Mouse (Mus musculus): Measurements from ENCODE around the gene Traip. TPM values are rescaled to one million over a fixed set of nuclear protein-coding genes. Genes with fewer than 3 reads are reported as not detected.
A peak's percentile ranks its signal among the peaks of the same experiment; 100 is the strongest.

Traip gene
- total RNA-seq, 2 experiments from 2014 or later, result 3.3 to 4.0 TPM

GRCm38 (mm10) chr9:107967437-107967836 lies 17.5 kb downstream of the Traip start:
- intact Hi-C loops (cut with DNase I), result no loop called here
- DNase-seq, result no peak

GRCm38 (mm10) chr9:107968531-107968930 lies 18.6 kb downstream of the Traip start:
- intact Hi-C loops (cut with DNase I), result no loop called here
- no peak for DNase-seq

GRCm38 (mm10) chr9:107970311-107970710 lies 20.4 kb downstream of the Traip start:
- DNase-seq, result no peak
- intact Hi-C loops (cut with DNase I), result no loop called here

- intact Hi-C loops (cut with DNase I), result no loop called here
- DNase-seq, result peak; percentile 32 to 55
Observed at GRCm38 (mm10) chr9:107971690-107972541, 22.0 kb downstream of the Traip start.

GRCm38 (mm10) chr9:107974491-107975171 lies 24.7 kb downstream of the Traip start:
- DNase-seq, result no peak

GRCm38 (mm10) chr9:107975399-107976386 lies 25.8 kb downstream of the Traip start, which contains the start of gene Uba7:
Gene Uba7 (plus strand): TSS chr9:107975505.
- DNase-seq, result peak; percentile 67 to 69
- intact Hi-C loops (cut with DNase I), result no loop called here

More at GRCm38 (mm10) chr9:107974491-107975171, 24.7 kb downstream of the Traip start:
- intact Hi-C loops (cut with DNase I), result no loop called here

- no peak for DNase-seq
Observed at GRCm38 (mm10) chr9:107978815-107979214, 28.9 kb downstream of the Traip start.

GRCm38 (mm10) chr9:107981684-107982605 lies 32.0 kb downstream of the Traip start:
- intact Hi-C loops (cut with DNase I), result loop anchor here (1.0 kb wide), 1 partner anchor 16 kb away; no protein-coding TSS in a partner anchor
- DNase-seq, result peak; percentile 55 to 59

More at GRCm38 (mm10) chr9:107978815-107979214, 28.9 kb downstream of the Traip start:
- intact Hi-C loops (cut with DNase I), result no loop called here

- intact Hi-C loops (cut with DNase I), result loop anchor here (1.0 kb wide), 1 partner anchor 17 kb away; no protein-coding TSS in a partner anchor
- peak; percentile 86 to 88 for DNase-seq
Observed at GRCm38 (mm10) chr9:107982681-107983346, 32.9 kb downstream of the Traip start, which contains the start of gene Gm20661. Gene Gm20661 (plus strand): TSS chr9:107983058.

GRCm38 (mm10) chr9:107983421-107983890 lies 33.5 kb downstream of the Traip start:
- intact Hi-C loops (cut with DNase I), result no loop called here
- DNase-seq, result peak; percentile 92 to 94

- intact Hi-C loops (cut with DNase I), result no loop called here
- peak; percentile 36 to 49 for DNase-seq
Observed at GRCm38 (mm10) chr9:107984052-107984753, 34.3 kb downstream of the Traip start.

GRCm38 (mm10) chr9:107984754-107985055 lies 34.8 kb downstream of the Traip start:
- DNase-seq, result no peak
- intact Hi-C loops (cut with DNase I), result loop anchor here (5.0 kb wide), 1 partner anchor 68 kb away; the partner anchor contains the start of gene Amigo3

- peak; percentile 93 to 94 for DNase-seq
- intact Hi-C loops (cut with DNase I), result loop anchor here (1.0 to 5.0 kb wide), 2 partner anchors 22 to 67 kb away; partner anchors contain the start of gene Amigo3
Observed at GRCm38 (mm10) chr9:107985131-107986119, 35.5 kb downstream of the Traip start, which contains the start of gene Inka1. Gene Inka1 (minus strand): TSS chr9:107985879.

GRCm38 (mm10) chr9:107986376-107986775 lies 36.4 kb downstream of the Traip start:
- intact Hi-C loops (cut with DNase I), result loop anchor here (1.0 to 5.0 kb wide), 2 partner anchors 23 to 66 kb away; partner anchors contain the start of gene Amigo3
- DNase-seq, result peak; percentile 88 to 89

- no peak for DNase-seq
- intact Hi-C loops (cut with DNase I), result loop anchor here (5.0 kb wide), 1 partner anchor 64 kb away; the partner anchor contains the start of gene Amigo3
Observed at GRCm38 (mm10) chr9:107987950-107988349, 38.0 kb downstream of the Traip start.

GRCm38 (mm10) chr9:107992197-107992596 lies 42.3 kb downstream of the Traip start, which contains the start of gene Cdhr4:
Gene Cdhr4 (plus strand): TSS chr9:107992497.
- intact Hi-C loops (cut with DNase I), result no loop called here
- DNase-seq, result no peak

All from heart, postnatal 10 days (tissue).